ENCODE assay signal across 21 mouse cellular contexts in genomic region chr11:108181012-108181713, GRCm38 (mm10).
DNase-seq lines count a peak whose midpoint lies in the region; ATAC-seq and TF ChIP-seq lines count a peak whose summit lies in the region.
"Had no signal": no experiment of that assay in that cellular context is flagged by ENCODE, and none has a peak within 500 bp of the region (broad histone marks: within the 10 kb centered on the region; RNA-seq: fewer than 3 reads in every experiment).

No protein-coding gene starts in this region.

- ATAC-seq in midbrain, postnatal 0 days (ENCODE audit: low FRiP score), result no peak
- peak; percentile 92 for ATAC-seq in forebrain, embryonic 16.5 days
- ATAC-seq in midbrain, embryonic 11.5 days (ENCODE audit: low FRiP score), result peak; percentile 61; the same call in 1 of the 2 replicates
- ATAC-seq: CD4-positive, CD25-positive, alpha-beta regulatory T cell, adult 4 months; intestine, postnatal 0 days had no signal

- no peak for DNase-seq in midbrain, embryonic 10.5 days (ENCODE audit: low spot score)
- DNase-seq in midbrain, postnatal 0 days (ENCODE audit: low spot score), result no peak
- no peak for DNase-seq in midbrain, embryonic 11.5 days (ENCODE audit: low spot score, missing footprints)
- no peak for DNase-seq in testis, postnatal 14 days (ENCODE audit: low spot score)
- DNase-seq in thymus, adult 18-20 months, result no peak
- DNase-seq: adrenal gland, postnatal 36 days; cerebellum, postnatal 10 days; gastrocnemius, postnatal 10 days; heart, postnatal 14 days; kidney, postnatal 10 days; layer of hippocampus, adult 9-11 months; left cerebral cortex, postnatal 4 days; thymus, postnatal 14 days had no signal

- peaks cover 19% of the 10 kb centered on the region for H3K4me1 ChIP-seq in midbrain, embryonic 10.5 days
- peaks cover 3% of the 10 kb centered on the region; the same call in 1 of the 2 replicates for H3K4me1 ChIP-seq in midbrain, postnatal 0 days (ENCODE audit: insufficient read depth, low read length)
- H3K4me1 ChIP-seq in forebrain, embryonic 16.5 days (replicated peaks; ENCODE audit: control insufficient read depth, insufficient read depth, low read length), result peaks cover 18% of the 10 kb centered on the region
- H3K4me1 ChIP-seq in midbrain, embryonic 11.5 days (ENCODE audit: control insufficient read depth, insufficient read depth, low read length), result peaks cover 12% of the 10 kb centered on the region
- peaks cover 22% of the 10 kb centered on the region for H3K4me1 ChIP-seq in olfactory bulb, adult 2 months (ENCODE audit: control insufficient read depth, insufficient read depth, low read length)
- H3K4me1 ChIP-seq: lung, embryonic 15.5 days had no signal

- H3K36me3 ChIP-seq in midbrain, embryonic 10.5 days, result no peaks in the 10 kb centered on the region
- H3K36me3 ChIP-seq in midbrain, postnatal 0 days (ENCODE audit: insufficient read depth, low read length), result no peaks in the 10 kb centered on the region
- no peaks in the 10 kb centered on the region for H3K36me3 ChIP-seq in forebrain, embryonic 16.5 days (ENCODE audit: control insufficient read depth, insufficient read depth)
- no peaks in the 10 kb centered on the region for H3K36me3 ChIP-seq in midbrain, embryonic 11.5 days (ENCODE audit: control insufficient read depth, insufficient read depth, low read length)
- H3K36me3 ChIP-seq: heart, embryonic 10.5 days; lung, embryonic 15.5 days had no signal

- no peaks in the 10 kb centered on the region for H3K9me3 ChIP-seq in midbrain, embryonic 10.5 days (replicated peaks)
- H3K9me3 ChIP-seq in midbrain, postnatal 0 days (ENCODE audit: low read length), result no peaks in the 10 kb centered on the region
- H3K9me3 ChIP-seq in forebrain, embryonic 16.5 days (ENCODE audit: control insufficient read depth, low read length), result no peaks in the 10 kb centered on the region
- H3K9me3 ChIP-seq in midbrain, embryonic 11.5 days (ENCODE audit: control insufficient read depth, low read length), result no peaks in the 10 kb centered on the region
- H3K9me3 ChIP-seq: heart, embryonic 10.5 days; lung, embryonic 15.5 days had no signal

- H3K27me3 ChIP-seq in midbrain, embryonic 10.5 days (ENCODE audit: low read depth, poor library complexity, severe bottlenecking), result no peaks in the 10 kb centered on the region
- no peaks in the 10 kb centered on the region for H3K27me3 ChIP-seq in midbrain, postnatal 0 days (ENCODE audit: insufficient read depth, low read length)
- no peaks in the 10 kb centered on the region for H3K27me3 ChIP-seq in forebrain, embryonic 16.5 days (replicated peaks; ENCODE audit: control insufficient read depth, insufficient read depth, low read length)
- H3K27me3 ChIP-seq in midbrain, embryonic 11.5 days (ENCODE audit: control insufficient read depth, insufficient read depth, low read length), result no peaks in the 10 kb centered on the region
- H3K27me3 ChIP-seq: lung, embryonic 15.5 days had no signal

- TF ChIP-seq CTCF in midbrain, postnatal 0 days (IDR thresholded peaks at IDR 0.05), result no peak
- no peak for TF ChIP-seq CTCF in olfactory bulb, adult 2 months (IDR thresholded peaks at IDR 0.05; ENCODE audit: insufficient read depth, low read depth, low read length)

- peak overlapping the region; percentile 46; the same call in 1 of the 2 replicates for H3K27ac ChIP-seq in midbrain, embryonic 10.5 days (replicated peaks)
- H3K27ac ChIP-seq in midbrain, postnatal 0 days (ENCODE audit: low read depth, low read length), result no peak overlapping the region
- H3K27ac ChIP-seq in forebrain, embryonic 16.5 days (ENCODE audit: low read length), result peak overlapping the region; percentile 60
- H3K27ac ChIP-seq in midbrain, embryonic 11.5 days (ENCODE audit: low read depth, low read length), result no peak overlapping the region
- peak overlapping the region; percentile 78 for H3K27ac ChIP-seq in olfactory bulb, adult 2 months (ENCODE audit: insufficient read depth, low read depth, low read length)
- H3K27ac ChIP-seq: heart, embryonic 10.5 days; lung, embryonic 15.5 days had no signal

- no peak for TF ChIP-seq POLR2A in olfactory bulb, adult 2 months (IDR thresholded peaks at IDR 0.05; ENCODE audit: insufficient read depth, low read depth, low read length)

- H3K4me2 ChIP-seq in midbrain, postnatal 0 days (ENCODE audit: low read depth, low read length, poor library complexity, severe bottlenecking), result no peak overlapping the region
- no peak overlapping the region for H3K4me2 ChIP-seq in forebrain, embryonic 16.5 days (ENCODE audit: low read length)
- no peak overlapping the region for H3K4me2 ChIP-seq in midbrain, embryonic 11.5 days
- H3K4me2 ChIP-seq: liver, embryonic 11.5 days; lung, embryonic 15.5 days had no signal

- H3K9ac ChIP-seq in midbrain, postnatal 0 days (replicated peaks; ENCODE audit: low read length, poor library complexity, severe bottlenecking), result no peak overlapping the region
- H3K9ac ChIP-seq in forebrain, embryonic 16.5 days (replicated peaks; ENCODE audit: low read depth, low read length), result no peak overlapping the region
- no peak overlapping the region for H3K9ac ChIP-seq in midbrain, embryonic 11.5 days (ENCODE audit: low read length)
- H3K9ac ChIP-seq: lung, embryonic 15.5 days had no signal

- no peak overlapping the region for H3K4me3 ChIP-seq in midbrain, embryonic 10.5 days
- no peak overlapping the region for H3K4me3 ChIP-seq in midbrain, postnatal 0 days (ENCODE audit: low read depth, low read length)
- no peak overlapping the region for H3K4me3 ChIP-seq in forebrain, embryonic 16.5 days (replicated peaks; ENCODE audit: low read length)
- no peak overlapping the region for H3K4me3 ChIP-seq in midbrain, embryonic 11.5 days (ENCODE audit: low read depth, low read length)
- H3K4me3 ChIP-seq in olfactory bulb, adult 2 months (ENCODE audit: insufficient read depth, low read depth, low read length), result no peak overlapping the region
- H3K4me3 ChIP-seq: erythroblast, embryonic 14.5 days; heart, embryonic 10.5 days; lung, embryonic 15.5 days had no signal

- WGBS in midbrain, embryonic 10.5 days, result 85% methylated on average over 10 of the region's 10 CpGs
- 33% methylated on average over 10 of the region's 10 CpGs for WGBS in midbrain, postnatal 0 days
- 45% methylated on average over 10 of the region's 10 CpGs for WGBS in forebrain, embryonic 16.5 days
- WGBS in midbrain, embryonic 11.5 days, result 73% methylated on average over 10 of the region's 10 CpGs
- 43% methylated on average over 10 of the region's 10 CpGs for WGBS in olfactory bulb, adult 2 months

Comparison
In these comparisons a context has a peak if more than half of its experiments do, and no peak if none do; other contexts are left out.
1. H3K27ac ChIP-seq: peak in midbrain, embryonic 10.5 days (single experiment), forebrain, embryonic 16.5 days (single experiment) and olfactory bulb, adult 2 months (single experiment); none in midbrain, postnatal 0 days (single experiment) and midbrain, embryonic 11.5 days (single experiment).